Mouse (Mus musculus): ENCODE measurements at regions not wholly inside any gene's neighbourhood (a gene's known extent, or its start where the extent isn't known, plus 50 kb on each side); places are given as distances from the start of the nearest gene placed in this dataset.

GRCm38 (mm10) chr5:17296571-17297035 lies 76.4 kb upstream of the Speer4f2 start:
- no peak overlapping the region for H3K9ac ChIP-seq (replicated peaks; ENCODE audit: low read length)
- H3K27me3 ChIP-seq (ENCODE audit: insufficient read depth, low read length), result no peaks in the 10 kb centered on the region
- no peaks in the 10 kb centered on the region for H3K9me3 ChIP-seq (ENCODE audit: low read length)
- no peak overlapping the region for H3K4me3 ChIP-seq (ENCODE audit: low read length)
- 55% methylated on average over 4 of the region's 4 CpGs for whole genome bisulfite sequencing
- H3K36me3 ChIP-seq (ENCODE audit: insufficient read depth, low read length), result no peaks in the 10 kb centered on the region
- 0 out of 2 replicates have a peak, but pooled peaks cover 3% of the 10 kb centered on the region for H3K4me1 ChIP-seq (ENCODE audit: insufficient read depth, low read length)
- H3K4me2 ChIP-seq (replicated peaks; ENCODE audit: low read depth, low read length), result no peak overlapping the region
- peak overlapping the region; percentile 84 for H3K27ac ChIP-seq (ENCODE audit: low read length)
- ATAC-seq (ENCODE audit: low FRiP score, low TSS enrichment), result peak; percentile 94

GRCm38 (mm10) chr5:17299846-17300245 lies 73.1 kb upstream of the Speer4f2 start:
- ATAC-seq (ENCODE audit: low FRiP score, low TSS enrichment), result no peak
- H3K4me1 ChIP-seq (ENCODE audit: insufficient read depth, low read length), result no peaks in the 10 kb centered on the region

GRCm38 (mm10) chr5:17321501-17321900 lies 51.5 kb upstream of the Speer4f2 start:
- Histone ChIP-seq H3K27me3 (ENCODE audit: insufficient read depth, low read length) (no peaks in the 10 kb centered on the region), H3K4me2 (replicated peaks; ENCODE audit: low read depth, low read length) (no peak overlapping the region), H3K4me1 (ENCODE audit: insufficient read depth, low read length) (no peaks in the 10 kb centered on the region), H3K4me3 (ENCODE audit: low read length) (no peak overlapping the region), H3K9ac (replicated peaks; ENCODE audit: low read length) (no peak overlapping the region), H3K36me3 (ENCODE audit: insufficient read depth, low read length) (no peaks in the 10 kb centered on the region), H3K27ac (ENCODE audit: low read length) (no peak overlapping the region), H3K9me3 (ENCODE audit: low read length) (no peaks in the 10 kb centered on the region)
- no peak for ATAC-seq (ENCODE audit: low FRiP score, low TSS enrichment)

More at GRCm38 (mm10) chr5:17299846-17300245, 73.1 kb upstream of the Speer4f2 start:
- H3K27ac ChIP-seq (ENCODE audit: low read length), result no peak overlapping the region
- H3K36me3 ChIP-seq (ENCODE audit: insufficient read depth, low read length), result no peaks in the 10 kb centered on the region
- H3K9me3 ChIP-seq (ENCODE audit: low read length), result no peaks in the 10 kb centered on the region
- no peak overlapping the region for H3K4me2 ChIP-seq (replicated peaks; ENCODE audit: low read depth, low read length)
- no peaks in the 10 kb centered on the region for H3K27me3 ChIP-seq (ENCODE audit: insufficient read depth, low read length)
- no peak overlapping the region for H3K9ac ChIP-seq (replicated peaks; ENCODE audit: low read length)
- no peak overlapping the region for H3K4me3 ChIP-seq (ENCODE audit: low read length)
